Mouse (Mus musculus) cerebellum, adult 2 months (tissue): ENCODE measurements around the gene Rpa1.

Source experiments
- CTCF ChIP-seq: fragments of 200-500 bp; IDR thresholded peaks from 2 replicates; pipeline ENCODE4 v1.5.1; 2011; ENCODE audit warnings: low read depth, mild to moderate bottlenecking, control low read depth, low read length, moderate library complexity, borderline replicate concordance; ENCODE audit not compliant: insufficient read depth
- POLR2A ChIP-seq: fragments of 200-500 bp; IDR thresholded peaks from 2 replicates; pipeline ENCODE4 v1.6.1; 2011; ENCODE audit warnings: low read length, control low read depth, borderline replicate concordance; ENCODE audit not compliant: insufficient read depth

DNA sequence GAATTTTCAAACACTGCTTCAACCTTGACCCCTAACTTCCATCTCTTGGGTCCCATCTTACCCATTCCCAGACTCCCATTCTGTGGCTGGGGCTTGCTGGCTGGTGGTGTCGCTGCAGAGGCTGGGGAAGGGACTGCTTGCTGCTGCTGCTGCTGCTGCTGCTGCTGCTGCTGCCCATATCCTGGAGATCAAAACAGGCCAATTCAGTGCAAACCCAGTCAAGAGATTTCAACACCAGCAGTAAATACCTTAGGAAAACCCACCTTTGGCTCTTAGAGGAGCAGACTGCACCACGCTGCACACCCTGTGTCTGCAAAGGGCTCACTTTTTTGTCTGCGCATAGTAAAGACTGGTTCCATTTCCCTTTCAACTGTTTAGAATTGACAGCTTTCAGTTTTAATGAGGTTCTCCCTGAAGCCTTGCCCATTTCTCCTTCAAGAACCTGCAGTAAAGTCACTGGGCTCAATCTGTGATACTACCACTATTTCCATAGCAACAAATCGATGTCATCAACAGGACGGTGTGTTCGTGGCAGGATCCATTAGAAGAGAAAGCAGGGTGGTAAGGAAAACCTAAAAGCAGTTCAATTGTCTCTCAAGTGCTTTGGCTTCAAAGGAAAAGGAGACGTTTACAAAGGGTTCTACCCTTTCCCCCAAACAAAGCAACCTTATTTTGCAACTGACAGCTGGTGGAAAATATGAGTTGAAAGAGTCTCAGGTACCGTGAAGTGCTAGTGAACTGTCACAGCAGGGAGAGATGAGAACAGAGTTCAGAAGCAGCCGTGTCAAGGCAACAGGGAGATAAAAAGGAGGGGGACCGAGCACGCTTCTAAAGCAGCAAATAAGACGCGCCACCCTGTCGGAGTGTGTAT, 29.5 kb downstream of the Rpa1 start:
- TF ChIP-seq POLR2A (no peak), CTCF (no peak)
